Mouse (Mus musculus) heart, postnatal 0 days (tissue): ENCODE data around the gene Hapln4. TPM values are rescaled to one million over a fixed set of nuclear protein-coding genes. Genes with fewer than 3 reads are reported as not detected.

ENCODE experiments used
- ATAC-seq: fragments of 200-750 bp; cut with Nextera tagmentation; 2 replicates; pipeline ENCODE4 v1.8.0; 2017; ENCODE audit warnings: low read depth, moderate number of reproducible peaks, moderate library complexity; ENCODE audit not compliant: insufficient read depth
- DNase-seq: peaks from one replicate; pipeline ENCODE4 v3.0.0-alpha.2; 2016; ENCODE audit warnings: low spot score
- H3K27ac ChIP-seq: fragments of 300-500 bp; sonication (generic); 2 replicates; pipeline ENCODE4 v1.5.1; 2014; ENCODE audit warnings: low read depth, mild to moderate bottlenecking
- H3K27me3 ChIP-seq: fragments of 300-500 bp; sonication (generic); 2 replicates; pipeline ENCODE4 v1.6.1; 2014; ENCODE audit warnings: low read length, mixed read lengths; ENCODE audit not compliant: control insufficient read depth, insufficient read depth
- H3K36me3 ChIP-seq: fragments of 300-500 bp; sonication (generic); replicated peaks from 2 replicates; pipeline ENCODE4 v1.6.1; 2014; ENCODE audit warnings: low read length, mixed read lengths; ENCODE audit not compliant: control insufficient read depth, insufficient read depth
- H3K4me1 ChIP-seq: fragments of 300-500 bp; sonication (generic); 2 replicates; pipeline ENCODE4 v1.6.1; 2014; ENCODE audit warnings: antibody characterized with exemption; ENCODE audit not compliant: control insufficient read depth, insufficient read depth
- H3K4me2 ChIP-seq: fragments of 300-500 bp; sonication (generic); 2 replicates; pipeline ENCODE4 v1.6.1; 2014; ENCODE audit warnings: low read depth, mild to moderate bottlenecking, low read length, moderate library complexity
- H3K4me3 ChIP-seq: fragments of 300-500 bp; sonication (generic); 2 replicates; pipeline ENCODE4 v1.5.1; 2014; ENCODE audit warnings: low read depth, low read length
- H3K9ac ChIP-seq: fragments of 300-500 bp; sonication (generic); replicated peaks from 2 replicates; pipeline ENCODE4 v1.6.1; 2014; ENCODE audit warnings: low read depth, low read length, mixed read lengths
- H3K9me3 ChIP-seq: fragments of 300-500 bp; sonication (generic); replicated peaks from 2 replicates; pipeline ENCODE4 v1.6.1; 2016; ENCODE audit warnings: low read length; ENCODE audit not compliant: control insufficient read depth
- CTCF ChIP-seq: IDR thresholded peaks from 2 replicates; pipeline ENCODE4 v1.5.1; 2016; ENCODE audit warnings: antibody characterized with exemption, control low read depth, low read depth
- EP300 ChIP-seq: IDR thresholded peaks from 2 replicates; pipeline ENCODE4 v1.6.1; 2016; ENCODE audit warnings: antibody characterized with exemption, low read depth
- WGBS: fragments of 180-500 bp; shearing (Covaris S2); extraction: QIAGEN DNeasy Blood & Tissue Kit; methylation state at CpG from one replicate; pipeline ENCODE4 v1.1.7; 2014; 5-methylcytosine and 5-hydroxymethylcytosine counted together
- polyA plus RNA-seq: library from polyadenylated mRNA; unstranded; fragments of >200 nt; fragmentation: Nextera tagmentation; extraction: Ambion mirVana; gene quantifications from 2 replicates; pipeline ENCODE4 v1.2.1, GENCODE M21; 2015
- total RNA-seq: library from RNA; depleted of rRNA; stranded (reverse); fragments of >200 nt; gene quantifications from 2 replicates; pipeline ENCODE4 v1.2.3, GENCODE M21; 2014; ENCODE audit warnings: low replicate concordance

Gene Hapln4
- total and polyA plus RNA-seq, 2 experiments from 2014 or later = not detected

DNA sequence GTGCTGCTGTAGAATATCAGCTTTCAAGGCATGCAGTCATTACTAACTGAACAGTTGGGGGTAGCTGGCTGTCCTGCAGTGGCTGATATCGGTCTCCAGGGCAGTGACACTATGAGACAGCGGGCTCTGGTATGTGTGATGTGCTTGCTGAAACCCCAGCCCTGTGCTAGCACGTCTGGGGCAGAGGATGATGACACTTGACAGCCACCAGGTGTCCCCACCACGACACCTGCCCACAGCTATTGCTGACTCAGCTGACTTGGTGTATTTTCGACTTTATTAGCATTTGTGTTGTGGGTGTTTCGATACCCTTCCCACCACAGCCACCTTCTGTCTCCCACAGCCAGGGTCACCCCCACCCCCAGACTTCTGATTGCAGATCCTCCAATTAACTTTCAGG is 21.2 kb downstream of the Hapln4 start:
- H3K4me1 ChIP-seq = no peaks in the 10 kb centered on the region
- no peak overlapping the region for H3K4me2 ChIP-seq
- H3K4me3 ChIP-seq = no peak overlapping the region
- DNase-seq (no peak), ATAC-seq (peak; percentile 76)
- WGBS = 9% methylated on average over 6 of the region's 6 CpGs
- 0 out of 2 replicates have a peak, but pooled peaks cover 9% of the 10 kb centered on the region for H3K27me3 ChIP-seq
- no peaks in the 10 kb centered on the region for H3K36me3 ChIP-seq
- no peak overlapping the region for H3K9ac ChIP-seq
- H3K27ac ChIP-seq = no peak overlapping the region
- no peaks in the 10 kb centered on the region for H3K9me3 ChIP-seq
- TF ChIP-seq EP300 (no peak), CTCF (peak; percentile 72)

- H3K9ac ChIP-seq = no peak overlapping the region
- no peak overlapping the region for H3K4me3 ChIP-seq
- 65% methylated on average over 7 of the region's 7 CpGs for WGBS
- no peak overlapping the region for H3K27ac ChIP-seq
- TF ChIP-seq CTCF (no peak), EP300 (no peak)
- no peak overlapping the region for H3K4me2 ChIP-seq
- no peaks in the 10 kb centered on the region for H3K4me1 ChIP-seq
- no peaks in the 10 kb centered on the region for H3K9me3 ChIP-seq
- H3K36me3 ChIP-seq = no peaks in the 10 kb centered on the region
- ATAC-seq (no peak), DNase-seq (no peak)
- H3K27me3 ChIP-seq = peaks cover 12% of the 10 kb centered on the region; the same call in 1 of the 2 replicates
These were observed 21.7 kb downstream of the Hapln4 start for GRCm38 (mm10) chr8:70104922-70105321.

DNA sequence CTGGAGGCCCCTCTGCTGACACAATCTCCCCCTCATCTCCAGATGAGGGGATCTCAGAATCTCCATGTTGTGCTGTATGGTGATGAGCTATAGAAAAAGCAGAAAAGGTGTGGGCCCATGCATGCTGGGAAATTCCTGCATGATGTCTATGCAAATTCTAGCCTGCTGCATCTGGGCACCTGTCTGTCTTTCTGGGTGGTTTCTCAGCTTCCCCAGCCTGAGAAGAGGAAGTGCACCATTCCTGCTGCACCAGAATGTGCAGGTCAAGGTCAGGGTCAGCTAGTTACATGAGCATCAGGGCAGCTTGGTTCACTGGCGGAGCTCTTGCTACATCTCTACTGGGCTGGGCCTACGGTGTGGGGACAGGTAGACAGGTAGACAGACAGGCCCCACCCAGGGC is 27.2 kb downstream of the Hapln4 start:
- ATAC-seq (no peak), DNase-seq (no peak)
- WGBS = 77% methylated on average over 2 of the region's 2 CpGs
- H3K9me3 ChIP-seq = no peaks in the 10 kb centered on the region
- H3K4me1 ChIP-seq = no peaks in the 10 kb centered on the region
- no peak overlapping the region for H3K27ac ChIP-seq
- H3K4me2 ChIP-seq = no peak overlapping the region
- H3K27me3 ChIP-seq = peaks cover 64% of the 10 kb centered on the region
- no peak for TF ChIP-seq EP300
- TF ChIP-seq CTCF = no peak
- H3K36me3 ChIP-seq = no peaks in the 10 kb centered on the region
- no peak overlapping the region for H3K9ac ChIP-seq
- no peak overlapping the region for H3K4me3 ChIP-seq

DNA sequence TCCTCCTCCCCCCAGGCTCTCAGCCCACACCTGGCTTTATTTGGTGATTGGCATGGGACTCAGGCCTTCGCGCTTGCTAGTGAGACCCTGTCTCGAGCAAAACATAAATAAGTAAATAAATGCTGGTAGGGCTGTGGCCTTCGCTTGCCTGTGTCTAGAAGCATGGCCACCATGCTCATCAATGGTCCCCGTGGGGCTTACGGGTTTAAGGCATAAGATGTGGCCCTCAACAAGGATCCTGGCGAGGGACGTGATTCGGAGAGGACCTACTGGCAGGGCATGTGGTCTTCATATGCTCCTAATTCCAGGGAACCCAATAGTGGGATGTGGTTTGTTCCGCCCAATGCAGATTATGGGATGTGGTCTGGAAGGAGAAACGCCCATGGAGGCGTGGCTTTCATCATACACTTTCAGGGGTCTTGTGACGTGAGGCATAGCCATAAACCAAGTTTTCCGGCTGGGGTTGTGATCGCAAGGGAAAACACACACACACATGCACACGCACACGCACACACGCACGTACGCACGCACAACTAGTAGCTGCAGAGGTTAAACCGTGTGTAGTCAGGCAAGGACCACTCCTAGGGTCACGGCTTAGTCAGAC is 28.0 kb downstream of the Hapln4 start:
- H3K27ac ChIP-seq = no peak overlapping the region
- H3K4me3 ChIP-seq = no peak overlapping the region
- H3K9ac ChIP-seq = no peak overlapping the region
- ATAC-seq (no peak), DNase-seq (no peak)
- WGBS = 46% methylated on average over 23 of the region's 23 CpGs
- H3K4me2 ChIP-seq = no peak overlapping the region
- H3K9me3 ChIP-seq = no peaks in the 10 kb centered on the region
- no peaks in the 10 kb centered on the region for H3K36me3 ChIP-seq
- no peaks in the 10 kb centered on the region for H3K4me1 ChIP-seq
- H3K27me3 ChIP-seq = peaks cover 69% of the 10 kb centered on the region
- TF ChIP-seq CTCF (no peak), EP300 (no peak)

- Histone ChIP-seq H3K4me2 (no peak overlapping the region), H3K27me3 (peaks cover 81% of the 10 kb centered on the region), H3K27ac (no peak overlapping the region), H3K36me3 (no peaks in the 10 kb centered on the region), H3K4me1 (no peaks in the 10 kb centered on the region), H3K9me3 (no peaks in the 10 kb centered on the region), H3K4me3 (no peak overlapping the region), H3K9ac (no peak overlapping the region)
- TF ChIP-seq EP300 (no peak), CTCF (no peak)
- WGBS = 7% methylated on average over 43 of the region's 43 CpGs
- DNase-seq (no peak), ATAC-seq (no peak)
These were observed 29.3 kb downstream of the Hapln4 start for GRCm38 (mm10) chr8:70112401-70113016.

GRCm38 (mm10) chr8:70114488-70114887 is 31.2 kb downstream of the Hapln4 start:
- DNase-seq (no peak), ATAC-seq (no peak)
- H3K4me2 ChIP-seq = no peak overlapping the region

More at GRCm38 (mm10) chr8:70114488-70114887, 31.2 kb downstream of the Hapln4 start:
- no peaks in the 10 kb centered on the region for H3K9me3 ChIP-seq
- no peaks in the 10 kb centered on the region for H3K4me1 ChIP-seq
- WGBS = 19% methylated on average over 6 of the region's 6 CpGs
- H3K27me3 ChIP-seq = peaks cover 92% of the 10 kb centered on the region
- TF ChIP-seq CTCF = no peak
- TF ChIP-seq EP300 = no peak
- no peaks in the 10 kb centered on the region for H3K36me3 ChIP-seq
- no peak overlapping the region for H3K27ac ChIP-seq
- H3K9ac ChIP-seq = no peak overlapping the region
- H3K4me3 ChIP-seq = no peak overlapping the region
